Mouse (Mus musculus) myocyte (in vitro differentiated cells): ENCODE measurements around the gene Suox. TPM values are rescaled to one million over a fixed set of nuclear protein-coding genes. Genes with fewer than 3 reads are reported as not detected.
"Not testable (repeated sequence)": the region's sequence is repeated elsewhere in the genome, so short reads cannot be mapped to it uniquely, and the experiment has no call there.

Source experiments
- H3K27me3 ChIP-seq: one replicate; pipeline ENCODE4 v1.6.1; 2011; ENCODE audit not compliant: control insufficient read depth, insufficient read depth, insufficient read length
- H3K36me3 ChIP-seq: one replicate; pipeline ENCODE4 v1.6.1; 2011; ENCODE audit not compliant: control insufficient read depth, insufficient read depth
- H3K4me2 ChIP-seq: one replicate; pipeline ENCODE4 v1.6.1; 2011; ENCODE audit warnings: low read depth, control low read depth
- H3K4me3 ChIP-seq: one replicate; pipeline ENCODE4 v1.5.1; 2011; ENCODE audit warnings: mild to moderate bottlenecking, control low read depth, moderate library complexity
- H3K79me2 ChIP-seq: one replicate; pipeline ENCODE4 v1.6.1; 2011; ENCODE audit not compliant: control insufficient read depth, insufficient read depth
- H3ac ChIP-seq: one replicate; pipeline ENCODE4 v1.6.1; 2011; ENCODE audit not compliant: control insufficient read depth, insufficient read length
- CEBPB ChIP-seq: IDR thresholded peaks from 2 replicates; pipeline ENCODE4 v1.6.1; 2011; ENCODE audit warnings: mild to moderate bottlenecking, moderate library complexity; ENCODE audit not compliant: poor library complexity, insufficient read depth, severe bottlenecking
- E2F4 ChIP-seq: IDR thresholded peaks from one replicate; pipeline ENCODE4 v1.6.1; 2011; ENCODE audit warnings: mild to moderate bottlenecking, control low read depth, moderate library complexity; ENCODE audit not compliant: insufficient read depth
- MAX ChIP-seq: IDR thresholded peaks from one replicate; pipeline ENCODE4 v1.6.1; 2011; ENCODE audit warnings: low read depth, mild to moderate bottlenecking, control low read depth
- MYOD1 ChIP-seq, 3 experiments: IDR thresholded peaks; one replicate each; pipeline ENCODE4 v1.6.1; 2011; ENCODE audit warnings: control low read depth in 2 of 3, low read depth in 2 of 3, mild to moderate bottlenecking in 2 of 3, moderate library complexity in 1 of 3; ENCODE audit not compliant: insufficient read length in 2 of 3, control insufficient read depth in 1 of 3
- MYOG ChIP-seq, 3 experiments: IDR thresholded peaks; one replicate each; pipeline ENCODE4 v1.6.1; 2011; ENCODE audit warnings: control low read depth in 2 of 3, low read depth in 2 of 3, mild to moderate bottlenecking in 2 of 3; ENCODE audit not compliant: insufficient read length in 2 of 3, control insufficient read depth in 1 of 3, insufficient read depth in 1 of 3
- POLR2A ChIP-seq: IDR thresholded peaks from one replicate; pipeline ENCODE4 v1.6.1; 2011; ENCODE audit warnings: low read depth, mild to moderate bottlenecking, control low read depth, moderate library complexity; ENCODE audit not compliant: insufficient read length
- POLR2AphosphoS2 ChIP-seq: IDR thresholded peaks from one replicate; pipeline ENCODE4 v1.6.1; 2011; ENCODE audit warnings: low read depth, control low read depth; ENCODE audit not compliant: insufficient read length
- REST ChIP-seq: IDR thresholded peaks from one replicate; pipeline ENCODE4 v1.6.1; 2011; ENCODE audit warnings: mild to moderate bottlenecking, control low read depth, moderate library complexity; ENCODE audit not compliant: insufficient read depth, insufficient read length
- SRF ChIP-seq: IDR thresholded peaks from one replicate; pipeline ENCODE4 v1.6.1; 2011; ENCODE audit warnings: low read depth; ENCODE audit not compliant: control insufficient read depth, insufficient read length
- TCF12 ChIP-seq: IDR thresholded peaks from one replicate; pipeline ENCODE4 v1.6.1; 2011; ENCODE audit warnings: mild to moderate bottlenecking, control low read depth; ENCODE audit not compliant: poor library complexity, insufficient read depth, severe bottlenecking
- TCF3 ChIP-seq: IDR thresholded peaks from one replicate; pipeline ENCODE4 v1.6.1; 2011; ENCODE audit warnings: low read depth, control low read depth; ENCODE audit not compliant: insufficient read length
- USF1 ChIP-seq: IDR thresholded peaks from one replicate; pipeline ENCODE4 v1.6.1; 2011; ENCODE audit warnings: low read depth, mild to moderate bottlenecking, control low read depth, moderate library complexity
- polyA plus RNA-seq: library from polyadenylated mRNA; unstranded; fragments of >200 nt; fragmentation: generic; extraction: Trizol; gene quantifications from one replicate; pipeline ENCODE4 v1.2.1, GENCODE M21; 2012; ENCODE audit warnings: missing spikeins

Suox gene
- polyA plus RNA-seq: 23.3 TPM

DNA sequence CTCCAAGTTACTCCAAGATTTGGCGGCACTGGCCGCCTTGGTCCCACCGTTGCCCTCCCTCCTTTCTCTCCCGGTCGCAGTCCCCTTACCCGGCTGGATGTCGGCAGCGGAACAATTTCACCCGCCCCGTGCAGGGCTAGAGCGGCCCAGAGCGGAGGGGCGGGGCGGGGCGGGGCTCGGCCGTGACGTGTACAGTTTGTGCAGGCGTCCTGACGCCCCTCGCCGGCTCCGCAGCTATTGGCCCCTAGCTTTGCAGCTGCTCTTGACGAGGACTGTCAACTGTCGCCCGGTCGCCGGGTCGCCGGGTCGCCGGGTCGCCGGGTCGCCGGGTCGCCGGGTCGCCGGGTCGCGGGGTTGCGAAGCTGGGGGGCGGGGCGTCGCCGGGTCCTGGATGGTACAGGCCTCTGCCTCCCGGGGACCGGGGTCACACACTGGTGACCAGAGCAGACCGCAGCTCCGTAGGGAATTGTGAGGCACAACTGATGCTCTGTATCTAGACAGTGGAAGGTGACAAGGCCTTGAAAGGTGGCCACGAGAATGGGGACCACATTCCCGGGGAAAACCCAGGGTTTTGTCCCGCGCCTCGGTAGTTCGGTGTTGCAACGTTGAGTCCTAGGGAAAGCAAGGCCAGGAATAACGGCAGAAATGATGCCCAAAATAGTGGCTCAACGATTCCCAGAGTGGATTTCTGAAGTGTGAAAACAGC is at the start of gene Suox:
Gene Suox (minus strand): TSS at position 311 of the 706 bp plus-strand sequence.
- Histone ChIP-seq H3K36me3 (peaks cover 4% of the 10 kb centered on the region), H3K4me3 (peak within 1 kb of the TSS; percentile 61), H3K27me3 (no peaks in the 10 kb centered on the region), H3ac (peak within 1 kb of the TSS; percentile 28), H3K4me2 (peak within 1 kb of the TSS; percentile 100), H3K79me2 (no peaks in the 10 kb centered on the region)
- TF ChIP-seq SRF (no peak), POLR2A (peak; percentile 62), TCF3 (no peak), POLR2AphosphoS2 (no peak), MYOG (IDR thresholded peaks at IDR 0.05; ENCODE audit: control insufficient read depth in 1 of 3, insufficient read depth in 1 of 3, insufficient read length in 2 of 3, low read depth in 2 of 3) (peak in 2 of 3 experiments; percentile 32 to 56), MYOD1 (IDR thresholded peaks at IDR 0.05; ENCODE audit: control insufficient read depth in 1 of 3, insufficient read length in 2 of 3, low read depth in 2 of 3) (peak in 1 of 3 experiments; percentile 66)

DNA sequence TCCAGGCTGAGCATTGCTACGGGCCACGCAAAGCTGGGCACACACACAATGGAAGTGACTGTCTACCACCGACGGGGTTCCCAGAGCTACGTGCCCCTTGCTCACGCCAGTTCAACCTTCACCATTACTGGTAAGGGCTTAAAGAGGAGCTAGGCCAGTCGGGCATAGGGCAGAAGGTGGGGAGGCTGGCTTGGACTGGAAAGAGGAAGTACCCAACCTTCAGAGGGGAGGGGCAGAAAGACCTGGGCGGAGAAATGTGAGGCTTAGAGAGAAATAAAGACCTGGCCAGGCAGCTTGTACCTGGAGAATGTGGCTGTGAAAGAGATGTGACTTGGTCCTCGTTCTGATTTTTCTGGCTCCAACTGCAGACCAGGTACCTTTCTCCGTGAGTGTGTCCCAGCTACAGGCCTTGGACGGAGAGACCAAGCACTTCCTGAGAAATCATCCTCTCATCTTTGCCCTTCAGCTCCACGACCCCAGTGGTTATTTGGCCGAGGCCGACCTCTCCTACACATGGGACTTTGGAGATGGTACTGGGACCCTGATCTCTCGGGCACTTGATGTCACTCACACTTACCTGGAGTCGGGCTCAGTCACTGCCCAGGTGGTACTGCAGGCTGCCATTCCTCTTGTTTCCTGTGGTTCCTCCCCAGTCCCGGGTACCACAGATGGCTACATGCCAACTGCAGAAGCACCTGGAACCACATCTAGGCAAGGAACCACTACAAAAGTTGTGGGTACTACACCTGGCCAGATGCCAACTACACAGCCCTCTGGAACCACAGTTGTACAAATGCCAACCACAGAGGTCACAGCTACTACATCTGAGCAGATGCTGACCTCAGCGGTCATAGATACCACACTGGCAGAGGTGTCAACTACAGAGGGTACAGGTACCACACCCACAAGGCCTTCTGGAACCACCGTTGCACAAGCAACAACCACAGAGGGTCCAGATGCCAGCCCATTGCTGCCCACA is 42.0 kb upstream of the Suox start:
- H3ac ChIP-seq: no peak overlapping the region
- H3K27me3 ChIP-seq: no peaks in the 10 kb centered on the region
- TF ChIP-seq POLR2AphosphoS2 (no peak), MAX (no peak), SRF (no peak), REST (no peak), USF1 (no peak), TCF3 (no peak), POLR2A (no peak), CEBPB (no peak), TCF12 (no peak)
- no peak overlapping the region for H3K4me2 ChIP-seq
- no peaks in the 10 kb centered on the region for H3K36me3 ChIP-seq
- no peak overlapping the region for H3K4me3 ChIP-seq
- H3K79me2 ChIP-seq: no peaks in the 10 kb centered on the region

GRCm38 (mm10) chr10:128711318-128711717 is 37.4 kb upstream of the Suox start:
- not testable (repeated sequence) for H3K27me3 ChIP-seq, H3K79me2 ChIP-seq, H3ac ChIP-seq, H3K4me3 ChIP-seq, H3K36me3 ChIP-seq, H3K4me2 ChIP-seq

GRCm38 (mm10) chr10:128705317-128705693 is 31.4 kb upstream of the Suox start:
- Histone ChIP-seq H3K4me2 (peak overlapping the region; percentile 88), H3K79me2 (peaks cover 12% of the 10 kb centered on the region), H3ac (no peak overlapping the region), H3K27me3 (no peaks in the 10 kb centered on the region), H3K36me3 (peaks cover 21% of the 10 kb centered on the region), H3K4me3 (peak overlapping the region; percentile 75)
- TF ChIP-seq POLR2AphosphoS2: no peak
- no peak for TF ChIP-seq MYOD1 (IDR thresholded peaks at IDR 0.05; ENCODE audit: control insufficient read depth in 1 of 3, insufficient read length in 2 of 3, low read depth in 2 of 3)
- TF ChIP-seq USF1: no peak
- TF ChIP-seq POLR2A: no peak
- TF ChIP-seq TCF12: no peak

DNA sequence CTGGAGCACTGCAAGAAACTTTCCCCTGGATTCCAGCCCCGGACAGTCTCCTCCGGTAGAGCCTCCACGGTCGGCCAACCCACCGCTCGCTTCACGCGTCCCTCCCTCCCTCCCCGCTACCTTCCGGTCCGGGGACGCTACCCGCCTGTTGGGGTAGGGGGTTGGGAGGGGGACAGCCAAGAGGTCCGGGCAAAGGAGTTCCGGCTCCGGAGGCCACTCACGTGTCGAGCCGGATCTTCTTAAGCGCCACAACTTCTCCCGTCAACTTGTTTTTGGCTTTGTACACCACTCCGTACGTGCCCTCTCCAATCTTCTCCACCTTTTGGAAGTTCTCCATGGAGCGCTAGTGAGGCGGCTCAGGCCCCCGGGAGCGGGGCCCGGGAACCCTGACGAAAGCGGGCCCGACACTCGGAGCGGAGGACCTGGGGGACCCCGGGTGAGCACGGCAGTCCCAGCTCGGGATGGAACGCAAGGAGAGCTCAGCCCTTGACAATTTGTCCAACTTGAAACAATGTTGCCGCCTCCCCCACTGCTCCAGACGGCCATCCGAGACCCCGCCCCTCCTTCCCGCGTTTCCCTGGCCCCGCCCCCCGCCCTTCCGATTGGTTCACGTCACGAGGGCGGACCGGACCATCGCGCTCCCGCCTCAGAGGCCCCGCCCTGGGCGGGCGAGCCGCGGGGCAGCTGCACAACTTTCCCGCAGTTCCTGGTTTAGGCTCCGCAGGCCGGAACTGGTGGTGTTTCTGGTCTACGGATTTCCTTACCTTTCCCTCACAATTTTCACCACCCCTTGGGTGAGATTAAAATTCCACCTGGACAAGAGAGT is 30.8 kb upstream of the Suox start, which contains the start of gene Cdk2:
Gene Cdk2 (minus strand): TSS at position 541 of the 826 bp plus-strand sequence.
- TF ChIP-seq REST: no peak
- TF ChIP-seq MAX: no peak
- peak; percentile 78 for TF ChIP-seq POLR2AphosphoS2
- TF ChIP-seq SRF: no peak
- TF ChIP-seq USF1: no peak
- peak; percentile 28 for TF ChIP-seq E2F4
- TF ChIP-seq MYOG (IDR thresholded peaks at IDR 0.05; ENCODE audit: control insufficient read depth in 1 of 3, insufficient read depth in 1 of 3, insufficient read length in 2 of 3, low read depth in 2 of 3): peak in 2 of 3 experiments; percentile 47 to 79
- peak in 2 of 3 experiments; percentile 54 to 71 for TF ChIP-seq MYOD1 (IDR thresholded peaks at IDR 0.05; ENCODE audit: control insufficient read depth in 1 of 3, insufficient read length in 2 of 3, low read depth in 2 of 3)
- TF ChIP-seq TCF12: no peak
- TF ChIP-seq POLR2A: peak; percentile 78
- TF ChIP-seq CEBPB: no peak
- no peak for TF ChIP-seq TCF3
- Histone ChIP-seq H3K4me2 (peak within 1 kb of the TSS; percentile 89), H3K79me2 (peaks cover 12% of the 10 kb centered on the region), H3ac (peak within 1 kb of the TSS; percentile 3), H3K36me3 (peaks cover 21% of the 10 kb centered on the region), H3K27me3 (no peaks in the 10 kb centered on the region), H3K4me3 (peak within 1 kb of the TSS; percentile 75)
